Mouse (Mus musculus): Measurements from ENCODE around the gene Zup1. TPM values are rescaled to one million over a fixed set of nuclear protein-coding genes. Genes with fewer than 3 reads are reported as not detected.
"Not testable (repeated sequence)": the region's sequence is repeated elsewhere in the genome, so short reads cannot be mapped to it uniquely, and the experiment has no call there.

The Zup1 gene
- polyA plus RNA-seq, 1 experiment from 2014 or later = 27.7 TPM

- H3K4me2 ChIP-seq (ENCODE audit: low read length) = no peak overlapping the region
These were observed 10.4 kb downstream of the Zup1 start for GRCm38 (mm10) chr10:33940702-33941101.

GRCm38 (mm10) chr10:33905489-33905888 lies 45.6 kb downstream of the Zup1 start:
- H3K9ac ChIP-seq (replicated peaks; ENCODE audit: low read length) = no peak overlapping the region
- H3K4me2 ChIP-seq (ENCODE audit: low read length) = peak overlapping the region; percentile 66
- H3K4me1 ChIP-seq (ENCODE audit: control insufficient read depth, insufficient read depth, low read length) = no peaks in the 10 kb centered on the region
- H3K9me3 ChIP-seq (ENCODE audit: control insufficient read depth, low read length) = no peaks in the 10 kb centered on the region
- ATAC-seq (ENCODE audit: low FRiP score, low TSS enrichment) = peak; percentile 28; the same call in 1 of the 2 replicates
- 2% methylated on average over 6 of the region's 6 CpGs for WGBS
- DNase-seq = no peak
- H3K4me3 ChIP-seq (replicated peaks; ENCODE audit: low read depth, low read length) = peak overlapping the region; percentile 37
- no peaks in the 10 kb centered on the region for H3K36me3 ChIP-seq (ENCODE audit: control insufficient read depth, insufficient read depth, low read length)
- H3K27ac ChIP-seq (replicated peaks; ENCODE audit: low read depth, low read length) = no peak overlapping the region
- no peaks in the 10 kb centered on the region for H3K27me3 ChIP-seq (ENCODE audit: control insufficient read depth, insufficient read depth, low read length)

More at GRCm38 (mm10) chr10:33940702-33941101, 10.4 kb downstream of the Zup1 start:
- H3K4me3 ChIP-seq (replicated peaks; ENCODE audit: low read depth, low read length) = no peak overlapping the region
- no peaks in the 10 kb centered on the region for H3K4me1 ChIP-seq (ENCODE audit: control insufficient read depth, insufficient read depth, low read length)
- ATAC-seq (ENCODE audit: low FRiP score, low TSS enrichment) (no peak), DNase-seq (no peak)
- no peak overlapping the region for H3K27ac ChIP-seq (replicated peaks; ENCODE audit: low read depth, low read length)
- H3K27me3 ChIP-seq (ENCODE audit: control insufficient read depth, insufficient read depth, low read length) = no peaks in the 10 kb centered on the region
- peaks cover 66% of the 10 kb centered on the region for H3K36me3 ChIP-seq (ENCODE audit: control insufficient read depth, insufficient read depth, low read length)
- H3K9me3 ChIP-seq (ENCODE audit: control insufficient read depth, low read length) = no peaks in the 10 kb centered on the region
- H3K9ac ChIP-seq (replicated peaks; ENCODE audit: low read length) = no peak overlapping the region

- H3K27ac ChIP-seq (replicated peaks; ENCODE audit: low read depth, low read length) = no peak within 1 kb of the TSS
- DNase-seq (peak; percentile 87), ATAC-seq (ENCODE audit: low FRiP score, low TSS enrichment) (peak; percentile 95)
- H3K4me3 ChIP-seq (replicated peaks; ENCODE audit: low read depth, low read length) = peak within 1 kb of the TSS; percentile 37
- no peaks in the 10 kb centered on the region for H3K27me3 ChIP-seq (ENCODE audit: control insufficient read depth, insufficient read depth, low read length)
- H3K9ac ChIP-seq (replicated peaks; ENCODE audit: low read length) = no peak within 1 kb of the TSS
- H3K9me3 ChIP-seq (ENCODE audit: control insufficient read depth, low read length) = no peaks in the 10 kb centered on the region
- H3K4me2 ChIP-seq (ENCODE audit: low read length) = peak within 1 kb of the TSS; percentile 66
- H3K36me3 ChIP-seq (ENCODE audit: control insufficient read depth, insufficient read depth, low read length) = no peaks in the 10 kb centered on the region
- H3K4me1 ChIP-seq (ENCODE audit: control insufficient read depth, insufficient read depth, low read length) = no peaks in the 10 kb centered on the region
- 8% methylated on average over 17 of the region's 17 CpGs for WGBS
These were observed 46.3 kb downstream of the Zup1 start, which contains the start of gene Rsph4a for GRCm38 (mm10) chr10:33904530-33905481. Gene Rsph4a, plus strand, starts transcription at chr10:33905111.

- not testable (repeated sequence) for H3K4me1 ChIP-seq (ENCODE audit: control insufficient read depth, insufficient read depth, low read length)
These were observed 49.5 kb downstream of the Zup1 start for GRCm38 (mm10) chr10:33901520-33901919.

GRCm38 (mm10) chr10:33882411-33882810 lies 68.7 kb downstream of the Zup1 start:
- H3K27me3 ChIP-seq (ENCODE audit: control insufficient read depth, insufficient read depth, low read length); H3K27ac ChIP-seq (replicated peaks; ENCODE audit: low read depth, low read length); H3K4me3 ChIP-seq (replicated peaks; ENCODE audit: low read depth, low read length); ATAC-seq (ENCODE audit: low FRiP score, low TSS enrichment); DNase-seq; H3K9ac ChIP-seq (replicated peaks; ENCODE audit: low read length); H3K36me3 ChIP-seq (ENCODE audit: control insufficient read depth, insufficient read depth, low read length); H3K4me1 ChIP-seq (ENCODE audit: control insufficient read depth, insufficient read depth, low read length); H3K4me2 ChIP-seq (ENCODE audit: low read length); H3K9me3 ChIP-seq (ENCODE audit: control insufficient read depth, low read length): not testable (repeated sequence)
- WGBS = 79% methylated on average over 2 of the region's 2 CpGs

More at GRCm38 (mm10) chr10:33901520-33901919, 49.5 kb downstream of the Zup1 start:
- not testable (repeated sequence) for DNase-seq; ATAC-seq (ENCODE audit: low FRiP score, low TSS enrichment); H3K27me3 ChIP-seq (ENCODE audit: control insufficient read depth, insufficient read depth, low read length); H3K4me2 ChIP-seq (ENCODE audit: low read length); H3K36me3 ChIP-seq (ENCODE audit: control insufficient read depth, insufficient read depth, low read length); H3K27ac ChIP-seq (replicated peaks; ENCODE audit: low read depth, low read length); H3K4me3 ChIP-seq (replicated peaks; ENCODE audit: low read depth, low read length); H3K9me3 ChIP-seq (ENCODE audit: control insufficient read depth, low read length); H3K9ac ChIP-seq (replicated peaks; ENCODE audit: low read length)
- WGBS = 84% methylated on average over 1 of the region's 1 CpGs

GRCm38 (mm10) chr10:33872672-33873398 lies 78.2 kb downstream of the Zup1 start:
- no peak overlapping the region for H3K9ac ChIP-seq (replicated peaks; ENCODE audit: low read length)
- H3K27ac ChIP-seq (replicated peaks; ENCODE audit: low read depth, low read length) = no peak overlapping the region
- DNase-seq (no peak), ATAC-seq (ENCODE audit: low FRiP score, low TSS enrichment) (no peak)
- no peaks in the 10 kb centered on the region for H3K4me1 ChIP-seq (ENCODE audit: control insufficient read depth, insufficient read depth, low read length)
- no peaks in the 10 kb centered on the region for H3K36me3 ChIP-seq (ENCODE audit: control insufficient read depth, insufficient read depth, low read length)
- WGBS = 90% methylated on average over 2 of the region's 2 CpGs
- H3K4me3 ChIP-seq (replicated peaks; ENCODE audit: low read depth, low read length) = no peak overlapping the region
- no peaks in the 10 kb centered on the region; the same call in 1 of the 2 replicates for H3K9me3 ChIP-seq (ENCODE audit: control insufficient read depth, low read length)
- no peak overlapping the region for H3K4me2 ChIP-seq (ENCODE audit: low read length)
- H3K27me3 ChIP-seq (ENCODE audit: control insufficient read depth, insufficient read depth, low read length) = no peaks in the 10 kb centered on the region

GRCm38 (mm10) chr10:33870441-33870840 lies 80.6 kb downstream of the Zup1 start:
- DNase-seq = no peak
- Histone ChIP-seq H3K9me3 (ENCODE audit: control insufficient read depth, low read length) (no peaks in the 10 kb centered on the region; the same call in 1 of the 2 replicates), H3K9ac (replicated peaks; ENCODE audit: low read length) (no peak overlapping the region), H3K4me2 (ENCODE audit: low read length) (no peak overlapping the region), H3K4me1 (ENCODE audit: control insufficient read depth, insufficient read depth, low read length) (no peaks in the 10 kb centered on the region), H3K27ac (replicated peaks; ENCODE audit: low read depth, low read length) (no peak overlapping the region), H3K27me3 (ENCODE audit: control insufficient read depth, insufficient read depth, low read length) (no peaks in the 10 kb centered on the region), H3K36me3 (ENCODE audit: control insufficient read depth, insufficient read depth, low read length) (no peaks in the 10 kb centered on the region), H3K4me3 (replicated peaks; ENCODE audit: low read depth, low read length) (no peak overlapping the region)
- 33% methylated on average over 1 of the region's 1 CpGs for WGBS
- ATAC-seq (ENCODE audit: low FRiP score, low TSS enrichment) = no peak

Data from midbrain, embryonic 14.5 days (tissue).